Mouse (Mus musculus): ENCODE data around the gene Lgals8.
"Not testable (repeated sequence)": the region's sequence is repeated elsewhere in the genome, so short reads cannot be mapped to it uniquely, and the experiment has no call there.

Lgals8 gene

GRCm38 (mm10) chr13:12464844-12465243 is at the start of gene Lgals8:
Gene Lgals8, minus strand, starts transcription at chr13:12464944.
- no peak for DNase-seq

- no peak for DNase-seq
Observed at GRCm38 (mm10) chr13:12511189-12511965, 46.6 kb upstream of the Lgals8 start.

GRCm38 (mm10) chr13:12510032-12510431 is 45.3 kb upstream of the Lgals8 start:
- DNase-seq, result no peak

- DNase-seq, result no peak
Observed at GRCm38 (mm10) chr13:12507426-12507825, 42.7 kb upstream of the Lgals8 start.

- DNase-seq, result no peak
Observed at GRCm38 (mm10) chr13:12505359-12505758, 40.6 kb upstream of the Lgals8 start.

- DNase-seq, result no peak
Observed at GRCm38 (mm10) chr13:12503238-12503751, 38.6 kb upstream of the Lgals8 start.

GRCm38 (mm10) chr13:12502665-12503237 is 38.0 kb upstream of the Lgals8 start:
- no peak for DNase-seq

- no peak for DNase-seq
Observed at GRCm38 (mm10) chr13:12499107-12499506, 34.4 kb upstream of the Lgals8 start.

GRCm38 (mm10) chr13:12497809-12498208 is 33.1 kb upstream of the Lgals8 start:
- DNase-seq, result no peak

GRCm38 (mm10) chr13:12494750-12495149 is 30.0 kb upstream of the Lgals8 start:
- no peak for DNase-seq

GRCm38 (mm10) chr13:12492515-12492914 is 27.8 kb upstream of the Lgals8 start:
- DNase-seq, result no peak

- no peak for DNase-seq
Observed at GRCm38 (mm10) chr13:12485640-12486039, 20.9 kb upstream of the Lgals8 start.

GRCm38 (mm10) chr13:12485197-12485596 is 20.5 kb upstream of the Lgals8 start:
- no peak for DNase-seq

- no peak for DNase-seq
Observed at GRCm38 (mm10) chr13:12479802-12480201, 15.1 kb upstream of the Lgals8 start.

GRCm38 (mm10) chr13:12478301-12478700 is 13.6 kb upstream of the Lgals8 start:
- no peak for DNase-seq

GRCm38 (mm10) chr13:12476886-12477285 is 12.1 kb upstream of the Lgals8 start:
- no peak for DNase-seq

- DNase-seq, result no peak
Observed at GRCm38 (mm10) chr13:12475239-12475638, 10.5 kb upstream of the Lgals8 start.

- no peak for DNase-seq
Observed at GRCm38 (mm10) chr13:12473724-12474378, 9.1 kb upstream of the Lgals8 start.

GRCm38 (mm10) chr13:12468488-12468887 is 3.7 kb upstream of the Lgals8 start:
- no peak for DNase-seq

GRCm38 (mm10) chr13:12464159-12464558 is 585 bp downstream of the Lgals8 start:
- DNase-seq, result not testable (repeated sequence)

GRCm38 (mm10) chr13:12462623-12463022 is 2.1 kb downstream of the Lgals8 start:
- DNase-seq, result no peak

- no peak for DNase-seq
Observed at GRCm38 (mm10) chr13:12461730-12462119, 3.0 kb downstream of the Lgals8 start.

- peak; percentile 93 for DNase-seq
Observed at GRCm38 (mm10) chr13:12460881-12461729, 3.6 kb downstream of the Lgals8 start.
